Mouse (Mus musculus) liver, embryonic 13.5 days (tissue): ENCODE results near the gene Bnip3. TPM values are rescaled to one million over a fixed set of nuclear protein-coding genes. Genes with fewer than 3 reads are reported as not detected.

Source experiments
- ATAC-seq: fragments of 200-750 bp; cut with Nextera tagmentation; 2 replicates; pipeline ENCODE4 v1.8.0; 2017; ENCODE audit warnings: low read depth, mild to moderate bottlenecking, moderate number of reproducible peaks, moderate library complexity
- DNase-seq: peaks from one replicate; pipeline ENCODE4 v3.0.0; 2022
- H3K27ac ChIP-seq: fragments of 300-500 bp; sonication (generic); 2 replicates; pipeline ENCODE4 v1.5.1; 2015; ENCODE audit warnings: moderate library complexity, mild to moderate bottlenecking, inconsistent platforms
- H3K27me3 ChIP-seq: fragments of 300-500 bp; sonication (generic); 2 replicates; pipeline ENCODE4 v1.6.1; 2015; ENCODE audit warnings: mild to moderate bottlenecking, inconsistent platforms
- H3K36me3 ChIP-seq: fragments of 300-500 bp; sonication (generic); 2 replicates; pipeline ENCODE4 v1.6.1; 2015; ENCODE audit warnings: mild to moderate bottlenecking, inconsistent platforms
- H3K4me1 ChIP-seq: fragments of 300-500 bp; sonication (generic); replicated peaks from 2 replicates; pipeline ENCODE4 v1.6.1; 2015; ENCODE audit warnings: inconsistent platforms
- H3K4me2 ChIP-seq: fragments of 300-500 bp; sonication (generic); 2 replicates; pipeline ENCODE4 v1.6.1; 2015; ENCODE audit warnings: inconsistent platforms, mild to moderate bottlenecking, moderate library complexity
- H3K4me3 ChIP-seq: fragments of 300-500 bp; sonication (generic); replicated peaks from 2 replicates; pipeline ENCODE4 v1.5.1; 2015; ENCODE audit warnings: mild to moderate bottlenecking, inconsistent platforms
- H3K9ac ChIP-seq: fragments of 300-500 bp; sonication (generic); 2 replicates; pipeline ENCODE4 v1.6.1; 2015; ENCODE audit warnings: mild to moderate bottlenecking, inconsistent platforms
- H3K9me3 ChIP-seq: fragments of 300-500 bp; sonication (generic); replicated peaks from 2 replicates; pipeline ENCODE4 v1.6.1; 2016; ENCODE audit warnings: inconsistent platforms
- WGBS: fragments of 180-500 bp; shearing (Covaris S2); methylation state at CpG from one replicate; pipeline ENCODE4 v1.1.7; 2015; ENCODE audit not compliant: insufficient replicate concordance; 5-methylcytosine and 5-hydroxymethylcytosine counted together
- polyA plus RNA-seq: library from polyadenylated mRNA; unstranded; fragments of >200 nt; fragmentation: Nextera tagmentation; extraction: Ambion mirVana; gene quantifications from 2 replicates; pipeline ENCODE4 v1.2.1, GENCODE M21; 2015

The Bnip3 gene
- polyA plus RNA-seq, 1 experiment from 2014 or later: 51.3 TPM

GRCm38 (mm10) chr7:138856670-138857069 is 52.6 kb downstream of the Bnip3 start:
- Histone ChIP-seq H3K4me1 (0 out of 2 replicates have a peak, but pooled peaks cover 4% of the 10 kb centered on the region), H3K9me3 (no peaks in the 10 kb centered on the region), H3K4me2 (no peak overlapping the region), H3K9ac (no peak overlapping the region), H3K36me3 (peaks cover 50% of the 10 kb centered on the region), H3K27me3 (no peaks in the 10 kb centered on the region), H3K27ac (no peak overlapping the region), H3K4me3 (no peak overlapping the region)
- ATAC-seq: no peak
- no peak for DNase-seq
- 69% methylated on average over 2 of the region's 2 CpGs for WGBS

GRCm38 (mm10) chr7:138854201-138854600 is 55.1 kb downstream of the Bnip3 start:
- no peak for DNase-seq
- Histone ChIP-seq H3K9me3 (no peaks in the 10 kb centered on the region), H3K4me2 (no peak overlapping the region), H3K4me1 (peaks cover 18% of the 10 kb centered on the region), H3K27me3 (no peaks in the 10 kb centered on the region), H3K27ac (no peak overlapping the region), H3K9ac (no peak overlapping the region), H3K4me3 (no peak overlapping the region), H3K36me3 (peaks cover 59% of the 10 kb centered on the region)
- 72% methylated on average over 2 of the region's 2 CpGs for WGBS
- ATAC-seq: no peak

DNA sequence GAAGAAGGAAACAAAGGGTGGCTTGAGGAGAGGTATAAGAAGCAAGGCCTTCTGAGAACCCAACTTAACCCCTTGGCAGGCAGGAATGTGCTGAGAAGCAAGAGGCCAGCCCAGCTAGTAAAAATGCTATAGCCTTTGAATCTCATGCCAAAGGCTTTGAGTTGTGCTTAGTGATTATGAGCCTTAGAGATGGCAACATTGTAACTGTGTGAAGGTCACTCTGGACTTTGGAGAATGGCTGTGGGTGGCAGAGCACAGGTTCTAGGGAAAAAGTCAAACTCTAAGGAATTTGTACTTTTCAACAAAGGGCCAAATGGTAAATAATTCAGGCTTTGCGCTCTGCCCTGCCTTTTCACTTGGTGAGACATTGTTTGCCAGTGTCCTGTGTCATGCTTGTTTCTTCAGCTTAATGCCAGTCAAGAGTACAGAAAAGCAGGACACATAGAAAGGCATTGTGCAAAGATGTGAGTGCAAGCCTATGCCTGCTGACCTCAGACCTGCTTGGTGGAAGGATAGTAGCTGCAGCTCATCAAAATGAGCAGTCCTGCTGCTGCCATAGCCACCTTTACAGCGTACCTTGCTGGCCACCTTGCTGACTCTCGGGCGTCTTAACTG is 55.8 kb downstream of the Bnip3 start:
- Histone ChIP-seq H3K9ac (no peak overlapping the region), H3K4me2 (no peak overlapping the region), H3K36me3 (peaks cover 57% of the 10 kb centered on the region), H3K9me3 (no peaks in the 10 kb centered on the region), H3K4me3 (no peak overlapping the region), H3K4me1 (peaks cover 22% of the 10 kb centered on the region), H3K27me3 (no peaks in the 10 kb centered on the region), H3K27ac (no peak overlapping the region)
- no peak for ATAC-seq
- 86% methylated on average over 4 of the region's 4 CpGs for WGBS
- DNase-seq: no peak

- no peak overlapping the region for H3K4me3 ChIP-seq
- no peak for DNase-seq
- H3K36me3 ChIP-seq: peaks cover 45% of the 10 kb centered on the region
- H3K9ac ChIP-seq: 0 out of 2 replicates have a peak overlapping the region, but pooled peaks have one; percentile 6
- H3K4me2 ChIP-seq: no peak overlapping the region
- 0 out of 2 replicates have a peak overlapping the region, but pooled peaks have one; percentile 18 for H3K27ac ChIP-seq
- no peak for ATAC-seq
- peaks cover 40% of the 10 kb centered on the region for H3K4me1 ChIP-seq
- no peaks in the 10 kb centered on the region for H3K27me3 ChIP-seq
- H3K9me3 ChIP-seq: no peaks in the 10 kb centered on the region
These were observed 59.2 kb downstream of the Bnip3 start for GRCm38 (mm10) chr7:138850083-138850482.

DNA sequence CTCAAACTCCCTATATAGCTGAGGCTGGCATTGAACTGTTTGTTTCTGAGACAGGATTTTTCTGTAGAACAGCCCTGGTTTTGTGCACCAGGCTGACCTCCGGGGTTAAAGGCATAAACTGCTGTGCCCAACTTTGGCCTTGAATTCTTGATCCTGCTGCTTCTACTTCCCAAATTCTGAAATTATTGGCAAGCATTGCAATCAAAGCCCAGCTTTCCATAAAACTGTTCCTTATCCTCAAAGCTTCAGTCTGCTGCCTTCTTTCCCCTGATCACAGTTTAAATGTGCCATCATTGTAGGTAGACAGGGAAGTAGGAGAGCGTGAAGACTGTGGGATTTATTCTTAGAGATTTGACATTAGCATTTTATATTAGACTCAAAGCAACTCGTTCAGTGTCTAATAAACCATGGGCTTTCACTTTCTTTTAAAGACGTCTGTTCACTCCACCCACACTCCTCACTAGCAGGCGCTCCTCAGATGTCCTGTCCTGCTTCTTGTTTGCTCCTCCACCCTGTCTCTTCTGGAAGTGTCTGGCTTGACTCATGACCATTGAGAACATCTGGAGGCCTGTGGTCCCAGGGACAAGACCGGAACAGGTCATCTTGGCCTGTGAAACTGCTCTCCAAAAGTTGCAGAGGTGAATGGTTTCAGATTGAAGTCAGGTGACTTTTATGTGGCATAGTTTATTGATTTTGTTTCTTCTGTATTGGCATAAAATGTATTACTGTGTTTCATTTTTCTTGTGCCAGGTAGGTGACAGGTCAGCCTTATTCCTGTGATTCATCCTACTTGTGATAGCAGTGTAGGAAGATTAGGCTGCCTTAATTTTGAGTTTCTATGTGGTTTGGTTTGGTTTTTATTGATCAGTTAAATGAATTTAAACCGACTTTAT is 61.0 kb downstream of the Bnip3 start:
- peak overlapping the region; percentile 99 for H3K4me3 ChIP-seq
- H3K9ac ChIP-seq: peak overlapping the region; percentile 98
- H3K9me3 ChIP-seq: no peaks in the 10 kb centered on the region
- peak overlapping the region; percentile 92 for H3K4me2 ChIP-seq
- H3K4me1 ChIP-seq: peaks cover 57% of the 10 kb centered on the region
- WGBS: 78% methylated on average over 7 of the region's 7 CpGs
- ATAC-seq: no peak
- no peak for DNase-seq
- no peaks in the 10 kb centered on the region for H3K27me3 ChIP-seq
- H3K36me3 ChIP-seq: peaks cover 30% of the 10 kb centered on the region
- H3K27ac ChIP-seq: no peak overlapping the region

GRCm38 (mm10) chr7:138847316-138848027 is 61.8 kb downstream of the Bnip3 start:
- peaks cover 59% of the 10 kb centered on the region for H3K4me1 ChIP-seq
- WGBS: 33% methylated on average over 13 of the region's 13 CpGs
- peak overlapping the region; percentile 98 for H3K9ac ChIP-seq
- no peaks in the 10 kb centered on the region for H3K27me3 ChIP-seq
- DNase-seq (peak; percentile 17), ATAC-seq (no peak)
- peak overlapping the region; percentile 92 for H3K4me2 ChIP-seq
- H3K36me3 ChIP-seq: peaks cover 22% of the 10 kb centered on the region
- no peaks in the 10 kb centered on the region for H3K9me3 ChIP-seq
- peak overlapping the region; percentile 99 for H3K4me3 ChIP-seq
- H3K27ac ChIP-seq: no peak overlapping the region; the same call in 1 of the 2 replicates

- no peaks in the 10 kb centered on the region for H3K9me3 ChIP-seq
- peak overlapping the region; percentile 98 for H3K9ac ChIP-seq
- H3K27ac ChIP-seq: peak overlapping the region; percentile 94
- peaks cover 59% of the 10 kb centered on the region for H3K4me1 ChIP-seq
- peak; percentile 87 for ATAC-seq
- WGBS: 1% methylated on average over 57 of the region's 61 CpGs
- H3K27me3 ChIP-seq: no peaks in the 10 kb centered on the region
- H3K36me3 ChIP-seq: peaks cover 15% of the 10 kb centered on the region
- H3K4me2 ChIP-seq: peak overlapping the region; percentile 92
- H3K4me3 ChIP-seq: peak overlapping the region; percentile 99
- no peak for DNase-seq
These were observed 62.8 kb downstream of the Bnip3 start for GRCm38 (mm10) chr7:138846502-138846991.

- Histone ChIP-seq H3K4me3 (peak within 1 kb of the TSS; percentile 99), H3K4me2 (peak within 1 kb of the TSS; percentile 92), H3K9me3 (no peaks in the 10 kb centered on the region), H3K36me3 (peaks cover 12% of the 10 kb centered on the region), H3K27me3 (no peaks in the 10 kb centered on the region), H3K4me1 (peaks cover 59% of the 10 kb centered on the region), H3K9ac (peak within 1 kb of the TSS; percentile 98), H3K27ac (peak within 1 kb of the TSS; percentile 94)
- WGBS: under 1% methylated on average over 51 of the region's 51 CpGs
- ATAC-seq: peak; percentile 94
- peak; percentile 90 for DNase-seq
These were observed 63.6 kb downstream of the Bnip3 start, which contains the start of the genes Ppp2r2d and Mapk1ip1 for GRCm38 (mm10) chr7:138845544-138846391. Gene Ppp2r2d (plus strand): TSS chr7:138846079. Gene Mapk1ip1 (minus strand): TSS chr7:138846273.

DNA sequence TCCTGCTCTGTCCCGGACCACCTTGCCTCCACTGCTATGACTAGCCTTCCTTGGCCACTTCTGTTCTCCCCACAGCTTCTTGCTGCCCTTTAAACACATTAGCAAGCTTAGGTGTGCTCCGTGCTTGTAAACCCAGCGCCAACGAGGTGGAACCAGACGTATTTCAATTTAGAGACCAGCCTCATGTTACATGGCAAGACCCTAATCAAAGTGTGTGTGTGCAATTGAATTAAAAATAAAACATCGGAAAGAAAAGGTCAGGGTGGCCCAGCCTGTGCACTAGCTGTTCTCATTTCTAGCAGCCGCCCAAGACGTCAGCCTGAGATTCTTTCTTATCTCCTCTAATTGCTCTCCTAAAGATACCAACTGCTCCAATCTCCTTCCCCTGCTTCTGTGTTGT is 64.2 kb downstream of the Bnip3 start:
- no peak for DNase-seq
- Histone ChIP-seq H3K27me3 (no peaks in the 10 kb centered on the region), H3K36me3 (peaks cover 7% of the 10 kb centered on the region), H3K27ac (0 out of 2 replicates have a peak overlapping the region, but pooled peaks have one; percentile 94), H3K9me3 (no peaks in the 10 kb centered on the region), H3K9ac (peak overlapping the region; percentile 98), H3K4me3 (peak overlapping the region; percentile 99), H3K4me1 (peaks cover 54% of the 10 kb centered on the region), H3K4me2 (peak overlapping the region; percentile 92)
- 34% methylated on average over 8 of the region's 8 CpGs for WGBS
- ATAC-seq: no peak

DNA sequence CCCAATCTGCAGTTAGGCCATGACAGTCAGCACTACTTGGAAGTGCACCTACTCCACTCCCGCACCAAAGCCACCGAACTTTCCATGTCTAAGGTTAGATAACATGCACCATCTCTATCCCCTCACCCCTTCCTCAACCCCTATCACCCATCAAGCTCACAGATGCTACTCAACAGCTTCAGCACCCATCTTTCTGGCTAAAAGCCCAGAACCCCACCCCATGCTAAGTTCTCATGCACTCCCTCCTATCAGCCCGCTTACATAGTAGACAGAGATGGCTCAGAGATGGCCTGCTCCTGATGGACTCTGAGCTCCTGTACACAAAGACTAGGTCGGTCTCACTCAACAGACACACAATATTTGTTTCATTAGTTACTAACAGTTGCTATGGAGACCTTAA is 65.9 kb downstream of the Bnip3 start:
- Histone ChIP-seq H3K4me2 (no peak overlapping the region), H3K9ac (no peak overlapping the region), H3K4me1 (peaks cover 40% of the 10 kb centered on the region), H3K27ac (no peak overlapping the region), H3K4me3 (no peak overlapping the region), H3K9me3 (no peaks in the 10 kb centered on the region), H3K27me3 (no peaks in the 10 kb centered on the region), H3K36me3 (peaks cover under 1% of the 10 kb centered on the region; the same call in 1 of the 2 replicates)
- ATAC-seq (no peak), DNase-seq (no peak)
- WGBS: 81% methylated on average over 4 of the region's 4 CpGs
